15 mouse cellular contexts compared by ENCODE assay signal in the genomic region with DNA sequence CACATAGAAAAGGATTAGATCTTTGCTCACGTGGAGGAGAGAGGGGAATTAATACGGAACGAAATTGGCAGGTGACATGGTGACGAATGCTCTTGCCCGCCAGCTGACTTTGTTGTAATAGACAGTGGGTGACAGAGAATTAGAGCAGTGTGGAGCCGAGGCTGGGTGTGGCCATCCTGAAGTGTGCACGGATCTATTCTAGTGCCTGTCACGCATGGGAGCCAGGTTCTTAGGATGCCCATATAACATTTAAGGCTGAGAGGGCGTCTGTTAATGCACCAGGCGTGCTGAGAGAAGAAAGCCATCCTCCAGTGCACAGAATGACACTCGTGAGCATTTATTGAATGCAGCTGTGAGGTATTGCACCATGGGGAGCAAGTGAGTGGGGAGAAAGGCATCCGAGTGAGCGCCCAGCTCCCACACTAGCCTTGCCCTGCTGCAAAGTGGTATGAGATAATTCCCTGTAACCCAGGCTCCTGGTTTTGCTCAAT. TPM values are rescaled to one million over a fixed set of nuclear protein-coding genes. Genes with fewer than 3 reads are reported as not detected.
A peak's percentile ranks its signal among the peaks of the same experiment; 100 is the strongest.
DNase-seq lines count a peak whose midpoint lies in the region; ATAC-seq lines count a peak whose summit lies in the region.
"Had no signal": no experiment of that assay in that cellular context is flagged by ENCODE, and none has a peak within 500 bp of the region (broad histone marks: within the 10 kb centered on the region; RNA-seq: fewer than 3 reads in every experiment).

No protein-coding gene starts in this region.

- no peaks in the 10 kb centered on the region for H3K9me3 ChIP-seq in heart, embryonic 15.5 days (replicated peaks)
- H3K9me3 ChIP-seq in hindbrain, embryonic 16.5 days (ENCODE audit: control insufficient read depth, low read length): no peaks in the 10 kb centered on the region
- H3K9me3 ChIP-seq: intestine, embryonic 15.5 days; limb, embryonic 15.5 days; midbrain, embryonic 12.5 days had no signal

- ATAC-seq in heart, embryonic 15.5 days (replicated peaks; ENCODE audit: insufficient number of reproducible peaks, insufficient read depth, low FRiP score, low read depth): peak; percentile 83
- ATAC-seq in hindbrain, embryonic 16.5 days: peak; percentile 55; the same call in 1 of the 2 replicates
- ATAC-seq: intestine, embryonic 15.5 days had no signal

- peak overlapping the region; percentile 20; the same call in 1 of the 2 replicates for H3K4me3 ChIP-seq in heart, embryonic 15.5 days
- H3K4me3 ChIP-seq in hindbrain, embryonic 16.5 days (ENCODE audit: low read length): no peak overlapping the region
- H3K4me3 ChIP-seq: intestine, embryonic 15.5 days; limb, embryonic 15.5 days; midbrain, embryonic 12.5 days had no signal

- no peaks in the 10 kb centered on the region for H3K36me3 ChIP-seq in heart, embryonic 15.5 days
- no peaks in the 10 kb centered on the region for H3K36me3 ChIP-seq in hindbrain, embryonic 16.5 days (ENCODE audit: control insufficient read depth, insufficient read depth, low read length)
- H3K36me3 ChIP-seq: intestine, embryonic 15.5 days; limb, embryonic 15.5 days; midbrain, embryonic 12.5 days had no signal

- H3K4me2 ChIP-seq in heart, embryonic 15.5 days: peak overlapping the region; percentile 52
- H3K4me2 ChIP-seq in hindbrain, embryonic 16.5 days (ENCODE audit: low read length): peak overlapping the region; percentile 37
- H3K4me2 ChIP-seq: intestine, embryonic 15.5 days; limb, embryonic 15.5 days; lung, embryonic 14.5 days; midbrain, embryonic 12.5 days had no signal

- no peaks in the 10 kb centered on the region for H3K27me3 ChIP-seq in heart, embryonic 15.5 days
- no peaks in the 10 kb centered on the region for H3K27me3 ChIP-seq in hindbrain, embryonic 16.5 days (replicated peaks; ENCODE audit: control insufficient read depth, insufficient read depth, low read length)
- H3K27me3 ChIP-seq: intestine, embryonic 15.5 days; limb, embryonic 15.5 days; midbrain, embryonic 12.5 days had no signal

- H3K27ac ChIP-seq in heart, embryonic 15.5 days: peak overlapping the region; percentile 75
- H3K27ac ChIP-seq in hindbrain, embryonic 16.5 days (ENCODE audit: low read depth, low read length): no peak overlapping the region
- H3K27ac ChIP-seq: intestine, embryonic 15.5 days; limb, embryonic 15.5 days; midbrain, embryonic 12.5 days had no signal

- peak; percentile 37 to 40 for DNase-seq in cerebellum, postnatal 14 days
- no peak for DNase-seq in cerebellum, adult 18-20 months
- no peak for DNase-seq in heart, adult 8-10 months (ENCODE audit: low spot score)
- DNase-seq in NIH3T3 (ENCODE audit: low read depth): peak; percentile 1
- no peak for DNase-seq in adrenal gland, postnatal 10 days
- DNase-seq in thymus, postnatal 25 days: no peak
- DNase-seq: cerebellum, postnatal 36 days; kidney, postnatal 14 days; lung, embryonic 14.5 days; thymus, adult 18-20 months had no signal

- 41% methylated on average over 13 of the region's 13 CpGs for WGBS in heart, embryonic 15.5 days
- 51% methylated on average over 13 of the region's 13 CpGs for WGBS in hindbrain, embryonic 16.5 days

- H3K4me1 ChIP-seq in heart, embryonic 15.5 days (replicated peaks): peaks cover 2% of the 10 kb centered on the region; the same call in 1 of the 2 replicates
- H3K4me1 ChIP-seq in hindbrain, embryonic 16.5 days (ENCODE audit: control insufficient read depth, insufficient read depth, low read depth, low read length): peaks cover 4% of the 10 kb centered on the region; the same call in 1 of the 2 replicates
- H3K4me1 ChIP-seq: intestine, embryonic 15.5 days; midbrain, embryonic 12.5 days had no signal

- no peak overlapping the region for H3K9ac ChIP-seq in heart, embryonic 15.5 days
- H3K9ac ChIP-seq in hindbrain, embryonic 16.5 days (ENCODE audit: low read depth, low read length): no peak overlapping the region; the same call in 1 of the 2 replicates
- H3K9ac ChIP-seq: intestine, embryonic 15.5 days; limb, embryonic 15.5 days; lung, embryonic 14.5 days; midbrain, embryonic 12.5 days had no signal

RNA-seq across cellular contexts. Expression of gene Sv2c, which starts 48.3 kb away (rescaled TPM):
- polyA plus RNA-seq in heart, embryonic 15.5 days (2015; fragmentation: Nextera tagmentation; extraction: Ambion mirVana): 0.92 and 2.4 TPM in 2 replicates
- total RNA-seq in heart, adult 8-10 months (2022): under 1 TPM; 0.25 to 0.83 (median 0.35) TPM
- polyA plus RNA-seq in hindbrain, embryonic 16.5 days (2015; fragmentation: Nextera tagmentation; extraction: Ambion mirVana): 35.2 and 35.6 TPM in 2 replicates
- total RNA-seq in adrenal gland, postnatal 10 days (2021): 10 to 100 TPM in 1 of 2 experiments, 1 to 10 TPM in 1; 5.8 to 10.1 TPM

Comparison
In these comparisons a context has a peak if more than half of its experiments do, and no peak if none do; other contexts are left out.
1. DNase-seq: peak in cerebellum, postnatal 14 days (2 of 2) and NIH3T3 (single experiment); none in cerebellum, adult 18-20 months (0 of 2), heart, adult 8-10 months (single experiment), adrenal gland, postnatal 10 days (single experiment) and thymus, postnatal 25 days (single experiment).